Mouse (Mus musculus): ENCODE measurements around the gene Eid3. TPM values are rescaled to one million over a fixed set of nuclear protein-coding genes. Genes with fewer than 3 reads are reported as not detected.

Eid3 gene
- total and polyA plus RNA-seq, 2 experiments from 2014 or later = 0.23 to 2.0 TPM

DNA sequence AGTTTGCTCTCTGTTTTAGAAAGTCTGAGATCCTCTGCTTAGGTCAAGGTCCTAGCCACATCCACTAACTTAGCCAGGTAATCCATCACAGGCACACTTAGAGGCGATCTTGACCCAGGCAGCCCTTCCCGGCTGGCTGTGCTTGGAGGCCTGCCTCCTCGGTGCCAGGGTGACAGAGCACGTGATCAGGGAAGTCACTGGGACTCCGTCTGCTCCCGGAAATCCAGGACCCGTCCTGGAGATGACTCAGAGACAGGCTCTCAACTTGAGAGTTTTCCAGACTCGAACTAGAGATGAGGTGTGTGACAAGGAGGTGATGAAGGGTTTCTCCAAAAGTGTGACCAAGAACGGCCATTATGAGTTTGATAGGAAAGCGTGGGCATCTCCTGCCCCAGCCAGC, 41.9 kb upstream of the Eid3 start:
- no peak overlapping the region for H3K27ac ChIP-seq (ENCODE audit: low read depth, low read length)
- no peaks in the 10 kb centered on the region for H3K36me3 ChIP-seq (ENCODE audit: insufficient read depth, low read length)
- H3K9ac ChIP-seq (replicated peaks; ENCODE audit: low read length, poor library complexity, severe bottlenecking) = no peak overlapping the region
- ATAC-seq (ENCODE audit: low FRiP score) (no peak), DNase-seq (ENCODE audit: low spot score) (no peak)
- no peaks in the 10 kb centered on the region for H3K9me3 ChIP-seq (ENCODE audit: low read length)
- H3K27me3 ChIP-seq (ENCODE audit: insufficient read depth, low read length) = no peaks in the 10 kb centered on the region
- TF ChIP-seq CTCF (IDR thresholded peaks at IDR 0.05) = no peak
- H3K4me3 ChIP-seq (ENCODE audit: low read depth, low read length) = no peak overlapping the region
- H3K4me1 ChIP-seq (ENCODE audit: insufficient read depth, low read length) = no peaks in the 10 kb centered on the region
- WGBS = 75% methylated on average over 10 of the region's 10 CpGs
- H3K4me2 ChIP-seq (ENCODE audit: low read depth, low read length, poor library complexity, severe bottlenecking) = no peak overlapping the region

GRCm38 (mm10) chr10:82826516-82826915, 39.9 kb upstream of the Eid3 start:
- ATAC-seq (ENCODE audit: low FRiP score) (no peak), DNase-seq (ENCODE audit: low spot score) (peak; percentile 19)
- Histone ChIP-seq H3K27me3 (ENCODE audit: insufficient read depth, low read length) (no peaks in the 10 kb centered on the region), H3K36me3 (ENCODE audit: insufficient read depth, low read length) (no peaks in the 10 kb centered on the region), H3K4me3 (ENCODE audit: low read depth, low read length) (no peak overlapping the region), H3K27ac (ENCODE audit: low read depth, low read length) (no peak overlapping the region), H3K4me2 (ENCODE audit: low read depth, low read length, poor library complexity, severe bottlenecking) (no peak overlapping the region), H3K4me1 (ENCODE audit: insufficient read depth, low read length) (no peaks in the 10 kb centered on the region), H3K9me3 (ENCODE audit: low read length) (no peaks in the 10 kb centered on the region), H3K9ac (replicated peaks; ENCODE audit: low read length, poor library complexity, severe bottlenecking) (no peak overlapping the region)
- WGBS = 53% methylated on average over 6 of the region's 6 CpGs
- TF ChIP-seq CTCF (IDR thresholded peaks at IDR 0.05) = no peak

GRCm38 (mm10) chr10:82833926-82834325, 32.5 kb upstream of the Eid3 start, which contains the start of gene Txnrd1:
Gene Txnrd1, plus strand, starts transcription at chr10:82833951.
- no peak within 1 kb of the TSS for H3K27ac ChIP-seq (ENCODE audit: low read depth, low read length)
- H3K27me3 ChIP-seq (ENCODE audit: insufficient read depth, low read length) = no peaks in the 10 kb centered on the region
- ATAC-seq (ENCODE audit: low FRiP score) (no peak), DNase-seq (ENCODE audit: low spot score) (no peak)
- no peaks in the 10 kb centered on the region for H3K9me3 ChIP-seq (ENCODE audit: low read length)
- 45% methylated on average over 9 of the region's 9 CpGs for WGBS
- no peak within 1 kb of the TSS for H3K9ac ChIP-seq (replicated peaks; ENCODE audit: low read length, poor library complexity, severe bottlenecking)
- no peak within 1 kb of the TSS for H3K4me2 ChIP-seq (ENCODE audit: low read depth, low read length, poor library complexity, severe bottlenecking)
- H3K4me3 ChIP-seq (ENCODE audit: low read depth, low read length) = no peak within 1 kb of the TSS
- no peaks in the 10 kb centered on the region for H3K4me1 ChIP-seq (ENCODE audit: insufficient read depth, low read length)
- H3K36me3 ChIP-seq (ENCODE audit: insufficient read depth, low read length) = no peaks in the 10 kb centered on the region
- no peak for TF ChIP-seq CTCF (IDR thresholded peaks at IDR 0.05)

DNA sequence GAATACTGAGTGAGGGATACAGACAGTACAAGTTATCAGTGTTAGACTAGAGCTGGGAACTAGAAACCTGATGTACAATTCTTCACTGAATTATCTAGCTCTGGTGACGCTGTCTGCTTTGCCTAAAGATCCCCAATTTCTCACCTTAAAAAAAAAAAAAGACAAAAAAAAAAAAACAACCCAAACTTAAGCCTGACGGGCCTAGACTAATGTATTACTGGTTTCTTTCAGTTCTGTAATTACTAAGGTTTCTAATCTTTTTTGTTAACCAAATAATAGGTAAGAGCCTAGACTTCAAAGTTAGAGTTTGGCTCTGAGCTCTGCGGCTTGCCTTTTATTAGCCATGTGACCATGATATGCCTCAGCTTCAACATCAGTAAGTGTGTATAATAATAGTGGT, 30.5 kb upstream of the Eid3 start:
- Histone ChIP-seq H3K27me3 (ENCODE audit: insufficient read depth, low read length) (no peaks in the 10 kb centered on the region), H3K4me1 (ENCODE audit: insufficient read depth, low read length) (no peaks in the 10 kb centered on the region), H3K4me3 (ENCODE audit: low read depth, low read length) (no peak overlapping the region), H3K27ac (ENCODE audit: low read depth, low read length) (no peak overlapping the region), H3K36me3 (ENCODE audit: insufficient read depth, low read length) (no peaks in the 10 kb centered on the region), H3K9ac (replicated peaks; ENCODE audit: low read length, poor library complexity, severe bottlenecking) (no peak overlapping the region), H3K4me2 (ENCODE audit: low read depth, low read length, poor library complexity, severe bottlenecking) (no peak overlapping the region), H3K9me3 (ENCODE audit: low read length) (no peaks in the 10 kb centered on the region)
- 85% methylated on average over 3 of the region's 3 CpGs for WGBS
- no peak for TF ChIP-seq CTCF (IDR thresholded peaks at IDR 0.05)
- DNase-seq (ENCODE audit: low spot score) = no peak
- no peak for ATAC-seq (ENCODE audit: low FRiP score)

DNA sequence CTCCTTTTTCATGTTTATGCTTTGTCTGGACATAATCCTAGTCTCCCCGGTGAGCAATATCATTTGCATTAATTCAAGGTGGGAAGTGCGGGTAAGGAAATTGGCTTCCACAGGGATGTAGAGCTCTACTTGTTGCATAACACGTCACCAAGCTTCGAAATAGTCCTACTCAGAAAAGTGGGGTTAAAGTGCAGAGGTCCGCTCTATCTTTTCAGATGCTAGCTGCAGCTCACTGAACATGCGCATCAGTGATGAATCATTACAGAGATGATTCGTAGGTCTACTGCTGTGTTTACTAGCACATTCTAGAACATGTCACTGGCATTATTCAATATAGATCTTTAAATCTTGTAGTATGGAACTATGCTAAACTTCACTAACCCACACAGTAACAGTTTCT, 28.0 kb upstream of the Eid3 start:
- H3K4me2 ChIP-seq (ENCODE audit: low read depth, low read length, poor library complexity, severe bottlenecking) = no peak overlapping the region
- no peak overlapping the region for H3K9ac ChIP-seq (replicated peaks; ENCODE audit: low read length, poor library complexity, severe bottlenecking)
- H3K36me3 ChIP-seq (ENCODE audit: insufficient read depth, low read length) = no peaks in the 10 kb centered on the region
- DNase-seq (ENCODE audit: low spot score) (no peak), ATAC-seq (ENCODE audit: low FRiP score) (no peak)
- H3K4me1 ChIP-seq (ENCODE audit: insufficient read depth, low read length) = no peaks in the 10 kb centered on the region
- no peaks in the 10 kb centered on the region for H3K9me3 ChIP-seq (ENCODE audit: low read length)
- H3K27ac ChIP-seq (ENCODE audit: low read depth, low read length) = no peak overlapping the region
- WGBS = 76% methylated on average over 7 of the region's 7 CpGs
- no peak for TF ChIP-seq CTCF (IDR thresholded peaks at IDR 0.05)
- H3K27me3 ChIP-seq (ENCODE audit: insufficient read depth, low read length) = no peaks in the 10 kb centered on the region
- no peak overlapping the region for H3K4me3 ChIP-seq (ENCODE audit: low read depth, low read length)

- no peak for TF ChIP-seq CTCF (IDR thresholded peaks at IDR 0.05)
- no peak for DNase-seq (ENCODE audit: low spot score)
- Histone ChIP-seq H3K4me3 (ENCODE audit: low read depth, low read length) (no peak overlapping the region), H3K27ac (ENCODE audit: low read depth, low read length) (no peak overlapping the region), H3K9ac (replicated peaks; ENCODE audit: low read length, poor library complexity, severe bottlenecking) (no peak overlapping the region), H3K4me1 (ENCODE audit: insufficient read depth, low read length) (no peaks in the 10 kb centered on the region), H3K9me3 (ENCODE audit: low read length) (no peaks in the 10 kb centered on the region), H3K4me2 (ENCODE audit: low read depth, low read length, poor library complexity, severe bottlenecking) (no peak overlapping the region), H3K27me3 (ENCODE audit: insufficient read depth, low read length) (no peaks in the 10 kb centered on the region), H3K36me3 (ENCODE audit: insufficient read depth, low read length) (no peaks in the 10 kb centered on the region)
- no peak for ATAC-seq (ENCODE audit: low FRiP score)
- WGBS = 65% methylated on average over 6 of the region's 6 CpGs
These were observed 22.3 kb upstream of the Eid3 start for GRCm38 (mm10) chr10:82844090-82844489.
